Mouse (Mus musculus): ENCODE measurements at regions not wholly inside any gene's neighbourhood (a gene's known extent, or its start where the extent isn't known, plus 50 kb on each side); places are given as distances from the start of the nearest gene placed in this dataset.

DNA sequence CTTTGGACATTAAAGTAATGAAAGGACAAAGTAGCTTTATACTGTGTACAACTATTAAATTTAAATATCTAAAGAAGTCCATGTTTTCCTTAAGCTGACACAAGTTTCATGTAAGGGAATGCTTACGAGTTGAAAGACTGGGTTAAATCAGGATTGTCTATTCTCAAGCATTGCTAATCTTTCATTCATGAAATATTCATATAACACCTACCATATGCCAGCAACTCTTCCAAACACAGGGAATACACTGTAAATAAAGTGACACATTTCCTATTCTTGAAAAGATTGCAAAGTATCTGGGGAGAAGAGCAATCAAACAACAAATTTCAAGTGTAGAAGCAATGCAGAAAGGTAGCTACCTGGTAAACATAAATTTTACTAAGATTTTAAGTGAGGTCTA lies 81.5 kb upstream of the Tecrl start:
- TF ChIP-seq CTCF (IDR thresholded peaks at IDR 0.05; ENCODE audit: low read depth, low read length): no peak
- no peak for TF ChIP-seq POLR2A (IDR thresholded peaks at IDR 0.05; ENCODE audit: extremely low read depth, insufficient read depth, low read length)
